Mouse (Mus musculus): Measurements from ENCODE around the gene Ccdc92b.

DNA sequence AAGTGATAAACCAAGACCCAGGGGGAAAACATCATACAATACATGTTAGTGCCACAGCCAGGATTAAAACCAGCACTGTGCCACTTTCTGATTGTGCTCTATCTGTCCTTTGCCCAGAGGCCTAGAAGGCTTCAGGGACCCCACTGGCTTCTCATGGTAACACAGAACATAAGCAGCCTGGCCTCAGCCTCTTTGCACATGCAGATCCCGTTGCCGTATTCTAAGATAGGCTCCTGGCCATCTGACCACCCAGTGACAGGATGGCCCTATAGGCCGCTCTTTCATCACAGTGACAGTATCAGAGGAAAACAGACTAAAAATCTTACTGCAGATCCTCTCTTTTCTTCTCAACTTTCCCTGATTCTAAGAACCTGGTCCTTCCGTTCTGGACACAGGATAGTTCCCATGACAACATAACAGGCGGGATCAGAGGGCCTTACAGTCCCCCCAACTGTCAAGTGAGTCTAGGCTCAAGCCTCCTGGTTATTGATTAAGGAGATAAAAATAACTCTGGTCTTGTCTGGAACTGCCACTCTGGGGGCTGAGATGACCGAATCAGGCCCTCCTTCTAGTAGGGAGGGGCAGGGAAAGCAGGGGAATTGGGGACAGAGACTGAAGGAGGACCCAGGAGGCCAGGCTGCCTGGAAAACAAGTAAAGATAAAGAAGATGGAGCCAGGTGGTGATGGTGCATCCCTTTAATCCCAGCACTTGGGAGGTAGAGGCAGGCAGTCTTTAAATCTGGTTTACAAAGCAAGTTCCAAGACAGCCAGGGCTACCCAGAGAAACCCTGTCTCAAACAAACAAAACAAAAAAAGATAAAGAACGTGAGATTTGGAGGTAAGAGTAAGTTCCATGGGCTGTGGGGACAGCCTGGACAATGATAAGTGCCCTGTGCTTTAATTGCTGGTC lies 12.7 kb downstream of the Ccdc92b start:
- TF ChIP-seq MAFK (IDR thresholded peaks at IDR 0.05; ENCODE audit: insufficient read depth, low read depth, low read length) (no peak), ZNF384 (IDR thresholded peaks at IDR 0.05; ENCODE audit: low read depth, low read length) (no peak), ZC3H11A (IDR thresholded peaks at IDR 0.05; ENCODE audit: borderline replicate concordance, low read depth, low read length) (no peak)
